Mouse (Mus musculus): ENCODE results near the gene Vmn2r8. TPM values are rescaled to one million over a fixed set of nuclear protein-coding genes. Genes with fewer than 3 reads are reported as not detected.

Vmn2r8 gene
- total RNA-seq, 2 experiments from 2014 or later: not detected

Other genes starting within 250 kb of the Vmn2r8 start
- gene Gak, start 179.1 kb downstream of the Vmn2r8 start, total RNA-seq (2021): 10 to 100 TPM; 35.8 to 37.6 TPM
- 10 to 100 TPM; 10.2 to 10.3 TPM for gene Tmem175, start 179.1 kb downstream of the Vmn2r8 start, total RNA-seq (2021)
- gene Idua, start 148.5 kb downstream of the Vmn2r8 start, total RNA-seq (2021): 10 to 100 TPM; 13.2 to 14.6 TPM
- 10 to 100 TPM; 12.8 to 13.4 TPM for gene Dgkq, start 139.2 kb downstream of the Vmn2r8 start, total RNA-seq (2021)
- gene Slc26a1, start 133.3 kb downstream of the Vmn2r8 start, total RNA-seq (2021): under 1 TPM in 1 of 2 experiments, not detected in 1; 0.17 TPM
- gene Fgfrl1, start 116.5 kb downstream of the Vmn2r8 start, total RNA-seq (2021): 10 to 100 TPM; 18.0 to 24.2 TPM
- gene Rnf212, start 33.9 kb downstream of the Vmn2r8 start, total RNA-seq (2021): not detected
- gene Tmed11, start 13.5 kb downstream of the Vmn2r8 start, total RNA-seq (2021): not detected
- not detected for gene Vmn2r9, start 43.8 kb upstream of the Vmn2r8 start, total RNA-seq (2021)
- not detected for gene Vmn2r10, start 197.7 kb upstream of the Vmn2r8 start, total RNA-seq (2021)